Mouse (Mus musculus) CH12.LX (cell line): ENCODE measurements around the gene Gm20388.

Experiments
- CTCF ChIP-seq, 2 experiments: IDR thresholded peaks in 1 of 2; conservative IDR thresholded peaks in 1 of 2; 2 replicates each; pipeline ENCODE4 v1.5.1; 2011 to 2012; ENCODE audit warnings: low read depth in 2 of 2, low read length in 2 of 2, improper control_type of control experiment in 1 of 2, inconsistent platforms in 1 of 2, mild to moderate bottlenecking in 1 of 2, moderate library complexity in 1 of 2
- E2F4 ChIP-seq: IDR thresholded peaks from 2 replicates; pipeline ENCODE4 v1.6.1; 2011; ENCODE audit warnings: low read depth, low read length, improper control_type of control experiment; ENCODE audit not compliant: insufficient replicate concordance
- MAX ChIP-seq: IDR thresholded peaks from 2 replicates; pipeline ENCODE4 v1.6.1; 2011; ENCODE audit warnings: low read length, improper control_type of control experiment
- MEF2A ChIP-seq: IDR thresholded peaks from 2 replicates; pipeline ENCODE4 v1.6.1; 2014; ENCODE audit warnings: low read depth, mild to moderate bottlenecking, inconsistent platforms, low read length, improper control_type of control experiment, borderline replicate concordance
- NRF1 ChIP-seq: IDR thresholded peaks from 2 replicates; pipeline ENCODE4 v1.6.1; 2014; ENCODE audit warnings: low read depth, mild to moderate bottlenecking, inconsistent platforms, low read length, improper control_type of control experiment, moderate library complexity
- POLR2A ChIP-seq: IDR thresholded peaks from 2 replicates; pipeline ENCODE4 v1.6.1; 2011; ENCODE audit warnings: low read depth, mild to moderate bottlenecking, improper control_type of control experiment, low read length
- RCOR1 ChIP-seq: conservative IDR thresholded peaks from 2 replicates; pipeline ENCODE4 v1.6.1; 2012; ENCODE audit warnings: low read depth, mild to moderate bottlenecking, inconsistent platforms, low read length, improper control_type of control experiment
- TBP ChIP-seq: conservative IDR thresholded peaks from 2 replicates; pipeline ENCODE4 v1.6.1; 2011; ENCODE audit warnings: low read depth, low read length, improper control_type of control experiment
- USF1 ChIP-seq: IDR thresholded peaks from 2 replicates; pipeline ENCODE4 v1.6.1; 2014; ENCODE audit warnings: low read depth, mild to moderate bottlenecking, inconsistent platforms, low read length, improper control_type of control experiment

DNA sequence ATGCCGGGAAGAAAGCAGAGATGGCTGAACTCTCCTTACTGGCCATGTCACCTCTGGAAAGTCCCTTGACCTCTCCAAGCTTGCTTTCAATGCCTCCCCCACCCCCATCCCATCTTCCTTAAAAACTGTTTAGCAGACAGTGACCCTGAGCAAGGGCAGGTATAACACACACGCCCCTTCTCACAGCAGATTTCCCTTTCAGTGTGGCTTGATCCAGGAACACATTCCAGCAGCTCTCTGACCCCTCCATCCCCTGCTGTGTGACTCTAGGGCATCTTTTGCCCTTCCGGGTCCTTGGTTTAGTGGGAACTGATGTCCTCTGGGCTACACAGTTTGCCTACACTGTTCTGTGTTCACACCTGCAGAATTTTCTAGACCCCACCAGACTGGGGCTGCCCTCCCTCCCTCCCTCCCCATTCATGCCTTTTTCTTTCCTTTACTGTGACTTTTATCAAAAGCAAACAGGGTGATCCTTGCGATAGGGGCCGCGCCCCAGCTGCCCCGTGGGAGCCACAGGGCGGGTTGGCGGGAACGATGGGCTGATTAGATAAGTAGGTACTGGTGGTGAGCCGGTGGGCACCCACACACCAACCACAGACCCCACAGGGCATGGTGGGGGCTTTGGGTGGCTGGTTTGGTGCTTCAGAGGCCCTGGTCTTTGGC is 2408.5 kb downstream of the Gm20388 start:
- TF ChIP-seq CTCF (conservative IDR thresholded peaks at IDR 0.05 in 1 of 2, IDR thresholded peaks at IDR 0.05 in 1 of 2; ENCODE audit: low read depth in 2 of 2, low read length in 2 of 2) (no peak), MEF2A (no peak), MAX (no peak), E2F4 (no peak), RCOR1 (no peak), USF1 (no peak), TBP (no peak), POLR2A (no peak), NRF1 (no peak)
